ENCODE assay signal across 8 mouse cellular contexts in genomic region chr4:135150031-135150801, GRCm38 (mm10). TPM values are rescaled to one million over a fixed set of nuclear protein-coding genes. Genes with fewer than 3 reads are reported as not detected.
DNase-seq lines count a peak whose midpoint lies in the region; ATAC-seq and TF ChIP-seq lines count a peak whose summit lies in the region.

No protein-coding gene starts in this region.

- peaks cover 79% of the 10 kb centered on the region for H3K27me3 ChIP-seq in kidney, postnatal 0 days (ENCODE audit: insufficient read depth, low read length)
- H3K27me3 ChIP-seq in liver, embryonic 13.5 days = peaks cover 100% of the 10 kb centered on the region

- no peak overlapping the region for H3K9ac ChIP-seq in kidney, postnatal 0 days (ENCODE audit: low read depth, low read length)
- H3K9ac ChIP-seq in liver, embryonic 13.5 days = no peak overlapping the region

- WGBS in kidney, postnatal 0 days = 4% methylated on average over 32 of the region's 32 CpGs
- WGBS in liver, embryonic 13.5 days (ENCODE audit: insufficient replicate concordance) = 7% methylated on average over 32 of the region's 32 CpGs
- WGBS in olfactory bulb, adult 2 months = 8% methylated on average over 32 of the region's 32 CpGs

- no peak overlapping the region for H3K4me2 ChIP-seq in kidney, postnatal 0 days (ENCODE audit: low read length)
- peak overlapping the region; percentile 19; the same call in 1 of the 2 replicates for H3K4me2 ChIP-seq in liver, embryonic 13.5 days

- H3K4me3 ChIP-seq in kidney, postnatal 0 days (replicated peaks; ENCODE audit: low read depth, low read length) = 0 out of 2 replicates have a peak overlapping the region, but pooled peaks have one; percentile 1
- H3K4me3 ChIP-seq in liver, embryonic 13.5 days (replicated peaks) = peak overlapping the region; percentile 13; the same call in 1 of the 2 replicates
- no peak overlapping the region for H3K4me3 ChIP-seq in olfactory bulb, adult 2 months (ENCODE audit: insufficient read depth, low read depth, low read length)

- H3K36me3 ChIP-seq in kidney, postnatal 0 days (ENCODE audit: insufficient read depth, low read length) = no peaks in the 10 kb centered on the region
- no peaks in the 10 kb centered on the region for H3K36me3 ChIP-seq in liver, embryonic 13.5 days

- no peaks in the 10 kb centered on the region for H3K9me3 ChIP-seq in kidney, postnatal 0 days (replicated peaks; ENCODE audit: low read length)
- no peaks in the 10 kb centered on the region for H3K9me3 ChIP-seq in liver, embryonic 13.5 days (replicated peaks)

- no peak overlapping the region for H3K27ac ChIP-seq in kidney, postnatal 0 days
- no peak overlapping the region for H3K27ac ChIP-seq in liver, embryonic 13.5 days
- no peak overlapping the region for H3K27ac ChIP-seq in olfactory bulb, adult 2 months (ENCODE audit: insufficient read depth, low read depth, low read length)

- peak; percentile 59 for DNase-seq in 3134 (ENCODE audit: extremely low read depth, insufficient read length, low spot score)
- peak; percentile 80 for DNase-seq in T-cell, adult 2 months (ENCODE audit: low spot score)
- peak; percentile 92 for DNase-seq in embryo, embryonic 10 days (ENCODE audit: low spot score)
- peak; percentile 33 for DNase-seq in heart, adult 8-10 months (ENCODE audit: low spot score)
- peak; percentile 78 for DNase-seq in kidney, postnatal 0 days (ENCODE audit: low spot score)
- DNase-seq in liver, embryonic 13.5 days = peak; percentile 55
- peak; percentile 93 for DNase-seq in thymus, postnatal 14 days

- H3K4me1 ChIP-seq in kidney, postnatal 0 days (replicated peaks; ENCODE audit: insufficient read depth, low read length) = peaks cover 4% of the 10 kb centered on the region; the same call in 1 of the 2 replicates
- H3K4me1 ChIP-seq in liver, embryonic 13.5 days (replicated peaks) = peaks cover 22% of the 10 kb centered on the region
- H3K4me1 ChIP-seq in olfactory bulb, adult 2 months (ENCODE audit: control insufficient read depth, insufficient read depth, low read length) = peaks cover 4% of the 10 kb centered on the region; the same call in 1 of the 2 replicates

- no peak for ATAC-seq in kidney, postnatal 0 days (replicated peaks; ENCODE audit: low FRiP score, low read depth)
- ATAC-seq in liver, embryonic 13.5 days (ENCODE audit: low read depth) = no peak

- no peak for TF ChIP-seq POLR2A in olfactory bulb, adult 2 months (IDR thresholded peaks at IDR 0.05; ENCODE audit: insufficient read depth, low read depth, low read length)

- peak; percentile 84 for TF ChIP-seq CTCF in kidney, postnatal 0 days (IDR thresholded peaks at IDR 0.05; ENCODE audit: low read depth)
- TF ChIP-seq CTCF in olfactory bulb, adult 2 months (IDR thresholded peaks at IDR 0.05; ENCODE audit: insufficient read depth, low read depth, low read length) = peak; percentile 58

RNA-seq across cellular contexts. Expression of gene Runx3, which starts 29.8 kb away (rescaled TPM):
- total RNA-seq in heart, adult 8-10 months (2022) = under 1 TPM; 0.35 to 0.69 (median 0.49) TPM
- 0.05 TPM in 1 of 2 replicates, not detected in the other for polyA plus RNA-seq in kidney, postnatal 0 days (2015; fragmentation: Nextera tagmentation; extraction: Ambion mirVana)
- polyA plus RNA-seq in liver, embryonic 13.5 days (2015; fragmentation: Nextera tagmentation; extraction: Ambion mirVana) = 0.79 and 0.83 TPM in 2 replicates
- not detected in 2 replicates for polyA plus RNA-seq in olfactory bulb, adult 2 months (2012; ENCODE audit: insufficient read depth, insufficient read length, low replicate concordance, missing spikeins)

Comparison
In these comparisons a context has a peak if more than half of its experiments do, and no peak if none do; other contexts are left out.
1. DNase-seq: peak in every context shown above with its lines; median percentile 93 in thymus, postnatal 14 days; 92 in embryo, embryonic 10 days; 80 in T-cell, adult 2 months; 78 in kidney, postnatal 0 days; 59 in 3134; 55 in liver, embryonic 13.5 days; 33 in heart, adult 8-10 months.